Mouse (Mus musculus) bone marrow, adult 2 months (tissue): ENCODE results near the gene Wscd1.

Experiments
- CTCF ChIP-seq: fragments of 200-500 bp; IDR thresholded peaks from 2 replicates; pipeline ENCODE4 v1.5.1; 2011; ENCODE audit warnings: low read length, control low read depth; ENCODE audit not compliant: control insufficient read depth, insufficient read depth
- POLR2A ChIP-seq: fragments of 200-500 bp; IDR thresholded peaks from 2 replicates; pipeline ENCODE4 v1.6.1; 2011; ENCODE audit warnings: low read depth, mild to moderate bottlenecking, control low read depth, low read length, borderline replicate concordance; ENCODE audit not compliant: control insufficient read depth

GRCm38 (mm10) chr11:71760991-71761390 lies 11.3 kb downstream of the Wscd1 start:
- TF ChIP-seq CTCF (no peak), POLR2A (no peak)
